Mouse (Mus musculus): ENCODE results near the gene Inpp4b.

- TF ChIP-seq MYOD1 (IDR thresholded peaks at IDR 0.05; ENCODE audit: control insufficient read depth, insufficient read length, low read depth), result no peak
- no peak for TF ChIP-seq CTCF (IDR thresholded peaks at IDR 0.05; ENCODE audit: control insufficient read depth, insufficient read depth, insufficient read length)
- no peak for TF ChIP-seq CEBPB (IDR thresholded peaks at IDR 0.05; ENCODE audit: low read depth)
- no peak for TF ChIP-seq USF1 (IDR thresholded peaks at IDR 0.05; ENCODE audit: low read depth)
Measured at GRCm38 (mm10) chr8:81736103-81736502, 393.7 kb downstream of the Inpp4b start.

Measured in C2C12 (cell line).